Mouse (Mus musculus) intestine, embryonic 14.5 days (tissue): Measurements from ENCODE around the gene Glipr1l1. TPM values are rescaled to one million over a fixed set of nuclear protein-coding genes. Genes with fewer than 3 reads are reported as not detected.
"Not testable (repeated sequence)": the region's sequence is repeated elsewhere in the genome, so short reads cannot be mapped to it uniquely, and the experiment has no call there.

Experiments
- ATAC-seq: fragments of 200-750 bp; cut with Nextera tagmentation; replicated peaks from 2 replicates; pipeline ENCODE4 v1.8.0; 2017; ENCODE audit warnings: low read depth, moderate number of reproducible peaks, moderate TSS enrichment, moderate library complexity; ENCODE audit not compliant: low FRiP score, low TSS enrichment
- DNase-seq: peaks from one replicate; pipeline ENCODE4 v3.0.0-alpha.2; 2018; ENCODE audit warnings: low spot score
- H3K27ac ChIP-seq: fragments of 300-500 bp; sonication (generic); 2 replicates; pipeline ENCODE4 v1.5.1; 2014; ENCODE audit warnings: low read depth, mild to moderate bottlenecking, control low read depth
- H3K27me3 ChIP-seq: fragments of 300-500 bp; sonication (generic); replicated peaks from 2 replicates; pipeline ENCODE4 v1.6.1; 2014; ENCODE audit warnings: low read length, control low read depth; ENCODE audit not compliant: control insufficient read depth, insufficient read depth
- H3K36me3 ChIP-seq: fragments of 300-500 bp; sonication (generic); 2 replicates; pipeline ENCODE4 v1.6.1; 2014; ENCODE audit warnings: low read length, control low read depth; ENCODE audit not compliant: control insufficient read depth, insufficient read depth
- H3K4me1 ChIP-seq: fragments of 300-500 bp; sonication (generic); replicated peaks from 2 replicates; pipeline ENCODE4 v1.6.1; 2014; ENCODE audit warnings: low read length, control low read depth, mixed read lengths; ENCODE audit not compliant: control insufficient read depth, insufficient read depth
- H3K4me2 ChIP-seq: fragments of 300-500 bp; sonication (generic); 2 replicates; pipeline ENCODE4 v1.6.1; 2014; ENCODE audit warnings: low read length
- H3K4me3 ChIP-seq: fragments of 300-500 bp; sonication (generic); 2 replicates; pipeline ENCODE4 v1.5.1; 2014; ENCODE audit warnings: low read depth, low read length, control low read depth, mixed read lengths
- H3K9ac ChIP-seq: fragments of 300-500 bp; sonication (generic); 2 replicates; pipeline ENCODE4 v1.6.1; 2014; ENCODE audit warnings: mild to moderate bottlenecking, low read length
- H3K9me3 ChIP-seq: fragments of 300-500 bp; sonication (generic); 2 replicates; pipeline ENCODE4 v1.6.1; 2016; ENCODE audit warnings: low read length, control low read depth; ENCODE audit not compliant: control insufficient read depth
- WGBS: fragments of 180-500 bp; shearing (Covaris S2); extraction: QIAGEN DNeasy Blood & Tissue Kit; methylation state at CpG from one replicate; pipeline ENCODE4 v1.1.7; 2014; 5-methylcytosine and 5-hydroxymethylcytosine counted together
- polyA plus RNA-seq: library from polyadenylated mRNA; unstranded; fragments of >200 nt; fragmentation: Nextera tagmentation; extraction: Ambion mirVana; gene quantifications from 2 replicates; pipeline ENCODE4 v1.2.1, GENCODE M21; 2014

Glipr1l1 gene
- polyA plus RNA-seq = not detected in 2 replicates

DNA sequence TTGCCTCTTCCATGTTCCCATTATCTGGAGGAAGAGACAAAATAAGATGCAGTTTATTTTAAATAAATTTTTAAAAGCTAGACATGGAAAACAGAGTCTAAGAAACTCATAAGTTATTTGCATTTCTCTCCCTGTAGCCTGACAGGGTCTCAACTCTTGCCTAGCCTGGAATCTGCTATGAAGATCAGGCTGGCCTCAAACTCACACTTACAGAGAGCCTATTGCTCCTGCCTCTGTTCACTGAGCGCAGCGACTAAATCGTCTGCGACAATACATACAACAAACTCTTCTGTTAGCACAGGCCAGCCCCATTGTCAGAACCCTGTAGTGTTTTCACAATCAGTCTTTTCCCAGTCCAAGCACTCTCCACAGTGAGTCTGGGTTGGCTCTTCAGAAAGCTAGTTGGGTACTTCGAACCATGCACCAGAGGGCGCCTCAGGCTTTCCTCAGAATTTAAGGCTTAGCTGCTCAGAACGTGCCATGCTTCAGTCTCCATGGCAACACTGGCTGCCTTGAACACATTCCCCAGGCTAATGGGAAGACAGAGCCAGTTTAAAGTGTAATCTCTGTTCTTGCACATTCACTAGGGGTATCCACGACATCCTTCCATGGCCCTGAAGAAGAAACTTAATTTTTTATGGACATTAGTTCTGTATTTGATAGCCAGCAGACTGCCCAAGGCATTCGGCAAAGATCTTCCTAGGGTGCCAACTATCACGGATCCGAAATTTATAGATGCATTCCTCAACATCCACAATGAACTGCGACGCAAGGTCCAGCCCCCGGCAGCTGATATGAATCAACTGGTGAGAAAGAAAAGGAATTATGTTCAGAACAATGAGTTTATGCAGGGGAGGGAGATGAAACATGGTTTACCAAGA is at the start of gene Glipr1l1:
Gene Glipr1l1, plus strand, starts transcription at position 488 of the 881 bp plus-strand sequence.
- DNase-seq (no peak), ATAC-seq (no peak; the same call in 1 of the 2 replicates)
- H3K27me3 ChIP-seq = no peaks in the 10 kb centered on the region
- H3K27ac ChIP-seq = no peak within 1 kb of the TSS
- no peaks in the 10 kb centered on the region for H3K4me1 ChIP-seq
- H3K9ac ChIP-seq = no peak within 1 kb of the TSS
- 52% methylated on average over 14 of the region's 14 CpGs for WGBS
- no peak within 1 kb of the TSS for H3K4me2 ChIP-seq
- H3K36me3 ChIP-seq = no peaks in the 10 kb centered on the region
- H3K9me3 ChIP-seq = no peaks in the 10 kb centered on the region
- no peak within 1 kb of the TSS for H3K4me3 ChIP-seq

- DNase-seq (no peak), ATAC-seq (no peak)
- Histone ChIP-seq H3K4me3 (no peak overlapping the region), H3K9me3 (no peaks in the 10 kb centered on the region), H3K36me3 (no peaks in the 10 kb centered on the region), H3K9ac (no peak overlapping the region), H3K4me2 (no peak overlapping the region), H3K27ac (no peak overlapping the region), H3K4me1 (no peaks in the 10 kb centered on the region), H3K27me3 (no peaks in the 10 kb centered on the region)
- WGBS = 74% methylated on average over 2 of the region's 2 CpGs
Observed at GRCm38 (mm10) chr10:112023585-112023984, 36.4 kb upstream of the Glipr1l1 start.

GRCm38 (mm10) chr10:112028689-112029088 is 31.3 kb upstream of the Glipr1l1 start:
- not testable (repeated sequence) for H3K9me3 ChIP-seq, H3K36me3 ChIP-seq, H3K27me3 ChIP-seq, H3K9ac ChIP-seq, ATAC-seq, H3K27ac ChIP-seq, H3K4me1 ChIP-seq, H3K4me2 ChIP-seq, H3K4me3 ChIP-seq, DNase-seq
- WGBS = 87% methylated on average over 3 of the region's 3 CpGs

- 69% methylated on average over 9 of the region's 9 CpGs for WGBS
Observed at GRCm38 (mm10) chr10:112043523-112043922, 16.5 kb upstream of the Glipr1l1 start.

DNA sequence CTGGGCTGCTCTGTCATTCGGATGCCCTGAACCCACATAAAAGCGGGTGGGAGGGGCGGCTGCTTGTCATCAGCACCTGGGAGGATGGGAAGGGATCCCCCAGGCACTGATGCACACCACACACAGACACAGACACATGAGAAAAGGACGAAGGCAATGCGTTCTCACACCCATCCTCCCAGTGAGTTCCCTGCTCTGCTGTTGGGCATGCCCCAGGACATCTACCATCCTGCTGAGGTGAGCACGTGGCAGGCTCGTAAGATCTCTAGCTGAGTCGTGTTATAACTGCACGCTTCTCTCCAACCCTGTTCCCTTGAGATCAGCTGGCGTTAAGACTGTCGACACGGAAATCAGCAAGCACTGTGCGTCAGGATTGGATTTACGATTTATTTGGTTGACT is 15.7 kb upstream of the Glipr1l1 start:
- H3K9me3 ChIP-seq, H3K27ac ChIP-seq, H3K27me3 ChIP-seq, H3K36me3 ChIP-seq, DNase-seq, H3K4me3 ChIP-seq, H3K9ac ChIP-seq, H3K4me1 ChIP-seq, H3K4me2 ChIP-seq: not testable (repeated sequence)
- ATAC-seq = peak; percentile 36; the same call in 1 of the 2 replicates
- 28% methylated on average over 14 of the region's 14 CpGs for WGBS

More at GRCm38 (mm10) chr10:112043523-112043922, 16.5 kb upstream of the Glipr1l1 start:
- not testable (repeated sequence) for H3K4me1 ChIP-seq, H3K9ac ChIP-seq, H3K9me3 ChIP-seq, ATAC-seq, H3K27ac ChIP-seq, H3K27me3 ChIP-seq, H3K36me3 ChIP-seq, H3K4me2 ChIP-seq, H3K4me3 ChIP-seq, DNase-seq

GRCm38 (mm10) chr10:112051220-112051619 is 8.8 kb upstream of the Glipr1l1 start:
- DNase-seq = no peak
- no peaks in the 10 kb centered on the region for H3K36me3 ChIP-seq
- H3K4me2 ChIP-seq = no peak overlapping the region
- ATAC-seq = no peak
- no peaks in the 10 kb centered on the region for H3K27me3 ChIP-seq
- H3K4me1 ChIP-seq = no peaks in the 10 kb centered on the region
- H3K4me3 ChIP-seq = no peak overlapping the region
- no peak overlapping the region for H3K9ac ChIP-seq
- no peaks in the 10 kb centered on the region for H3K9me3 ChIP-seq
- no peak overlapping the region for H3K27ac ChIP-seq

GRCm38 (mm10) chr10:112051956-112052355 is 8.0 kb upstream of the Glipr1l1 start:
- H3K4me3 ChIP-seq, H3K27me3 ChIP-seq, H3K9ac ChIP-seq, H3K9me3 ChIP-seq, ATAC-seq, H3K4me2 ChIP-seq, DNase-seq, H3K4me1 ChIP-seq, H3K36me3 ChIP-seq, H3K27ac ChIP-seq: not testable (repeated sequence)
- WGBS = 84% methylated on average over 2 of the region's 2 CpGs

DNA sequence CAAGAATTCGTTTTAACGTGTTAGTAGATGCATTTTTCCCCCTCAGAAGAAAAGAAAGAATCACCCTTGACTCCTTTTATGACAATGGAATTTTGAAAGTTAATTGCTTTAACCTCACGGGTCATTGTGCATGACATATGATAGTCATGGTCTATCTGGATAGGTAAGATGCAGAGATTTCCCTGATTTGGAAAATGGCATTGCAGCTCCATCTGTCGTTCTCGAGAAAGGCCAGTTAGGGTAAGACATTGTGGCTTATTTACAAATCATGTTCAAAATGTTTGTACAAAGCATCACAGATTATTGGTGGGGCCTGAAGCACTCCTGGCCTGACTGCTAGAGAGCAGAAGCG is 570 bp downstream of the Glipr1l1 start:
- H3K4me3 ChIP-seq, H3K4me2 ChIP-seq, H3K36me3 ChIP-seq, DNase-seq, ATAC-seq, H3K4me1 ChIP-seq, H3K9ac ChIP-seq, H3K9me3 ChIP-seq, H3K27ac ChIP-seq, H3K27me3 ChIP-seq: not testable (repeated sequence)
- 73% methylated on average over 6 of the region's 6 CpGs for WGBS

DNA sequence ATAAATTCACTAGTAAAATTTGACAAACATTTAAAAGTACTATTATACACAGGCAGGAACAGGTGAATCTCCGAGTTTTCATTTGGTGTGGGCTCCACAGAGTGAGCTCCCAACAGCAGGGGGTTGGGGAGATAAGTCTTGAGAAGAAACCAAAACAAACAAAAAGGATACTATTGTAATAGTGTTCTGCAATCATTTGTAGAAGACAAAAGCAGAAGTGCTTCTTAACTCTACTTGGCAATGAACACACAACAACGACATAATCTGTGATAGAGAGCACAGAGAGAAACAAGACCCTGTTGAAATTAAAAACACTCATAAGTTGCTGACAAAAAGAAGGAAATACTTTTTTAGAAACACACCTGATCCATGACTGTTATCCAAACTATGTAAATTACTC is 20.1 kb downstream of the Glipr1l1 start:
- Histone ChIP-seq H3K4me3 (no peak overlapping the region), H3K36me3 (no peaks in the 10 kb centered on the region), H3K4me2 (no peak overlapping the region), H3K4me1 (no peaks in the 10 kb centered on the region), H3K9me3 (no peaks in the 10 kb centered on the region), H3K27me3 (no peaks in the 10 kb centered on the region), H3K9ac (no peak overlapping the region), H3K27ac (no peak overlapping the region)
- DNase-seq = no peak
- 57% methylated on average over 2 of the region's 2 CpGs for WGBS
- ATAC-seq = no peak
